Mouse (Mus musculus): ENCODE measurements around the gene Gm28041. TPM values are rescaled to one million over a fixed set of nuclear protein-coding genes. Genes with fewer than 3 reads are reported as not detected.

Gene Gm28041
- 0.26 and 0.33 TPM in 2 replicates for polyA plus RNA-seq (2021; fragmentation: Nextera tagmentation)
- long read RNA-seq, experiment 1, partial matches to known transcripts: 0 of 1 reads
- long read RNA-seq, experiment 1, other reads (novel, unspliced or antisense): 1 of 1 reads
- long read RNA-seq, experiment 2: 0 reads

GRCm38 (mm10) chr13:67375050-67375911 lies at the start of gene Gm28041, which contains the start of gene Zfp456:
Gene Gm28041 (minus strand): TSS chr13:67375733.
Gene Zfp456 (minus strand): TSS chr13:67375810.

DNA sequence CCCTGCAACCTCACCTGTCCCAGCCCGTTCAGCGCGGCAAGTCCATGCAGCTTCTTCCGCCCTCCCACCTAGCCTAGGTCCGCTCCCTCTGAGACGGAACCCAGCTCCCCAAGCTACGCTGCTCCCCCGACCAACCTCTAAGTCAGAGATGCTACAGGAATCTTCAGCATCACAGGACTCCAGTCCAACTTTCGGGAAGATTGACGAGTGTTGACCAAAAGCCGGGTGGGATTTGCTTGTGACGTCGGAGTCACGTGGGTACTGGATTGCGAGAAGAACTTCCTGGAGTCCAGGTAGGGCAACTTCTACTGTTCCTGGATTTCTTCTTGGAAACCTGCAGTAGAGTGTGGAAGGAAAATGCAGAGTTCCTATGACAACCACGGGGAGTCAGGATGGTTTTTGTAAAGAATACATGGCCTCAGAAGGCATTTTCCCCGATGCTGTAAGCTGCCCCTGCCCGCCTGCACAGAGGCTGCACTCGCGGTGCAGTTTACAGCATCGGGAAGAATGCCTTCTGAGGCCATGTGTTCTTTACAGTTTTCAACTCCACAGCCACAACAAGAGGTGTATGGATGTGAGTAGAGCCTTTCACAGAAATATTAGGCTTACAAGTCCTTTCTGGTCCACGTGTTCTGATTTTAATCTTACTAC lies 45.8 kb upstream of the Gm28041 start, which contains the start of gene Zfp459:
Zfp459 (minus strand) TSS at position 212 of the 651 bp plus-strand sequence.

DNA sequence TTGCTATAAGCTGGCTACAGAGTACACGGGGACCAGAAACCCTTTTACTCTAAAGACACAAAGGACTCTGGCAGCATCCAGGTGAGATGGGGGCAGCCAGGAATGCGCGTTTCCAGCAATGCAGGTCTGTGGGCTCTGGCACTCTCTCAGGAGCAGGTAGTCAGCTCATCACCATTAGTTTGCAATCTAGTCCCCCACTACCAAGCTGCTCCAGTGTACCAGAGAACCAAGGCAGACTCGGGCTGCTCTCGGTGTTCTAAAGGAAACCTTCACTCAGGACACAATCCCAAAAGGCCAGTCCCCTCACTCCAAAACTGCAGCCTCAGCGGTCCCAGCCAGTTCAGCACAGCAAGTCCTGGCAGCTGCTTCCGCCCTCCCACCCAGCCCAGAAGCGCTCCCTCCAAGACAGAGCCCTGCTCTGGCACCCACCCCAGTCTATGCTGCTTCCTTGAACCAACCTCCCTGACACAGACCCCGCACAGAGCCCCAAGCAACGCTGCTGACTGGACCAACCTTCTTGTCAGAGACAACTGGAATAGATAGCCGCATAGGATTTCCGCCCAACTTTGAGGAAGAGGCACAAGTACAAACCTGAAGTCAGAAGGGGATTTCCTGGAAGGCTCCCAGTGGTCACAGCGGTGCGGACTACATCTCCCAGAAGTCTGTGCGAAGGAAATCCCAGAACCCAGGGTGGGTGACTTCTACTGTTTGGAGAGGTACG lies 23.8 kb upstream of the Gm28041 start, which contains the start of gene Zfp429:
Zfp429 (minus strand) TSS at position 637 of the 721 bp plus-strand sequence.

DNA sequence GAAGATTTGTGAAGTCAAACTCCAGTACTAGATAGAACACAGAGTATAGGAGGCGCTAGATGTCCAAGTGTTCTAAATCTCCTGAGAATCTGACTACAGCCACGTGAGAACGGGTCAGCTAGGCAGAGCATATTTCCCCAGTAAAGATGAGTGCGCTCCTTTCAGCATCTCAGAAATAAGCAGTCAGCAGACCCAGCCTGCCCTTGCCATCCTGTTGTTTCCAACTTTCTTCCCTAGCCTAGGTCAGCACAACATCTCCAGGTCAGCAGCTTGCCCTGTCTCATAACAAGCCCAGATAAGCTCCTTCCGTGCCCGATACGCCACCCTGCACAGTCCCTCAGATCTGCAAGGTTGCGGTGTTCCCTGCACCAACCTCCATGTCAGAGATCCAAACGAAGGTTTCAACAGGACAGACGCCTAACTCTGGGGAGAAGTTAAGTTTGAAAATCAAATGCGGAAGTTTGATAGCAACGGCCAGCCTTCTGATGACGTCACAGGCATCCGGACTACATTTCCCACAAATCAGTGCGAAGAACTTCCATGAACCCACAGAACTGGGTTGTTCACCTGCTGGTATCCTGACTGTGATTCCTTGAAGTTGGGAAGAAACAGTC lies 15.3 kb downstream of the Gm28041 start, which contains the start of the genes Gm28044 and Zfp953:
Gm28044 (minus strand) TSS at position 406 of the 614 bp plus-strand sequence.
Zfp953 (minus strand) TSS at position 475 of the 614 bp plus-strand sequence.

GRCm38 (mm10) chr13:67332019-67332724 lies 43.4 kb downstream of the Gm28041 start, which contains the start of gene Zfp595:
Gene Zfp595 (minus strand): TSS chr13:67332570.

GRCm38 (mm10) chr13:67305822-67306672 lies 69.5 kb downstream of the Gm28041 start, which contains the start of gene Zfp457:
Gene Zfp457 (minus strand): TSS chr13:67306485.

Other genes starting within 250 kb of the Gm28041 start
- 2.1 and 2.6 TPM in 2 replicates for gene Rsl1, start 202.6 kb downstream of the Gm28041 start, polyA plus RNA-seq (2021; fragmentation: Nextera tagmentation)
- 0.83 and 1.4 TPM in 2 replicates for gene Zfp455, start 181.2 kb downstream of the Gm28041 start, polyA plus RNA-seq (2021; fragmentation: Nextera tagmentation)
- 1.7 and 3.0 TPM in 2 replicates for gene Zfp458, start 97.3 kb downstream of the Gm28041 start, polyA plus RNA-seq (2021; fragmentation: Nextera tagmentation)
- 0.25 and 0.26 TPM in 2 replicates for gene Zfp457, start 69.2 kb downstream of the Gm28041 start, polyA plus RNA-seq (2021; fragmentation: Nextera tagmentation)
- 0.69 and 0.79 TPM in 2 replicates for gene Zfp595, start 43.2 kb downstream of the Gm28041 start, polyA plus RNA-seq (2021; fragmentation: Nextera tagmentation)
- 0.98 TPM in 1 of 2 replicates, not detected in the other for gene Gm28044, start 15.2 kb downstream of the Gm28041 start, polyA plus RNA-seq (2021; fragmentation: Nextera tagmentation)
- 0.21 and 0.32 TPM in 2 replicates for gene Zfp953, start 15.1 kb downstream of the Gm28041 start, polyA plus RNA-seq (2021; fragmentation: Nextera tagmentation)
- 0.28 and 0.38 TPM in 2 replicates for gene Zfp456, start 77 bp upstream of the Gm28041 start, polyA plus RNA-seq (2021; fragmentation: Nextera tagmentation)
- gene Zfp429, start 24.1 kb upstream of the Gm28041 start, polyA plus RNA-seq (2021; fragmentation: Nextera tagmentation): 1.3 and 1.5 TPM in 2 replicates
- gene Zfp459, start 45.7 kb upstream of the Gm28041 start, polyA plus RNA-seq (2021; fragmentation: Nextera tagmentation): 1.0 and 2.8 TPM in 2 replicates
- 7.6 and 7.8 TPM in 2 replicates for gene Zfp874a, start 75.9 kb upstream of the Gm28041 start, polyA plus RNA-seq (2021; fragmentation: Nextera tagmentation)
- 2.6 and 7.6 TPM in 2 replicates for gene Zfp874b, start 108.5 kb upstream of the Gm28041 start, polyA plus RNA-seq (2021; fragmentation: Nextera tagmentation)
- gene Zfp58, start 124.8 kb upstream of the Gm28041 start, polyA plus RNA-seq (2021; fragmentation: Nextera tagmentation): 3.9 and 4.2 TPM in 2 replicates
- not detected in 2 replicates for gene Gm26965, start 150.4 kb upstream of the Gm28041 start, polyA plus RNA-seq (2021; fragmentation: Nextera tagmentation)
- gene Zfp87, start 150.4 kb upstream of the Gm28041 start, polyA plus RNA-seq (2021; fragmentation: Nextera tagmentation): 33.0 and 39.1 TPM in 2 replicates
- 4.1 and 5.1 TPM in 2 replicates for gene Zfp748, start 178.1 kb upstream of the Gm28041 start, polyA plus RNA-seq (2021; fragmentation: Nextera tagmentation)
- gene Zfp729b, start 234.0 kb upstream of the Gm28041 start, polyA plus RNA-seq (2021; fragmentation: Nextera tagmentation): 2.4 and 2.8 TPM in 2 replicates